Mouse (Mus musculus) urinary bladder, postnatal 4 days (tissue): ENCODE results near the gene Creb3l4.

ENCODE experiments used
- DNase-seq, 2 experiments: peaks; one replicate each; pipeline ENCODE4 v3.0.0; 2021 to 2022; ENCODE audit warnings: low spot score in 2 of 2

Gene Creb3l4

DNA sequence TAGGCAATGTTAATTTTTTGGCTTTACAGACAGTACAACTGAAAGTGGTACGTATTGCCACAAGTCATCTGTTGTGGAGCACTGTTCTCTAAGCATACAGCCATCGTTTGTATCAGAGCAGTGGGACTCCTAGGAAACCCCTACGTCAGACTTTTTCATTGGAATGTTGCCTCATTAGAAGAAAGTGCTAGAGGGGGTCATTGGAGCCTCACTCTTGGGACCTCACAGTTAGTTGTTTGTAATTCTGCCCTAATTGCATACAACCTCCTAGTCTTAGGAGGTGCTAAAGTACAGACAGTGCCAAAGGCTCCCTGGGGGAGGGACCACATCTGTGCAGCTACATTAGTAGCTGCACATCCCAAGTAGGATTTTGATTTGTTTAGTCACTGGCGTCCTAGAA is 48.6 kb downstream of the Creb3l4 start:
- DNase-seq, result no peak

- no peak for DNase-seq
These were observed 52.3 kb downstream of the Creb3l4 start for GRCm38 (mm10) chr3:90190859-90191510.
